Mouse (Mus musculus) embryo, embryonic 10 days (tissue): ENCODE measurements at regions not wholly inside any gene's neighbourhood (a gene's known extent, or its start where the extent isn't known, plus 50 kb on each side); places are given as distances from the start of the nearest gene placed in this dataset.
"Not testable (repeated sequence)": the region's sequence is repeated elsewhere in the genome, so short reads cannot be mapped to it uniquely, and the experiment has no call there.

Source experiments
- DNase-seq: peaks from one replicate; pipeline ENCODE4 v3.0.0-alpha.2; 2015; ENCODE audit warnings: low spot score

- no peak for DNase-seq
Observed at GRCm38 (mm10) chr4:55695246-55695645, 163.0 kb upstream of the Klf4 start.

- DNase-seq, result no peak
Observed at GRCm38 (mm10) chr4:55689479-55689878, 157.2 kb upstream of the Klf4 start.

DNA sequence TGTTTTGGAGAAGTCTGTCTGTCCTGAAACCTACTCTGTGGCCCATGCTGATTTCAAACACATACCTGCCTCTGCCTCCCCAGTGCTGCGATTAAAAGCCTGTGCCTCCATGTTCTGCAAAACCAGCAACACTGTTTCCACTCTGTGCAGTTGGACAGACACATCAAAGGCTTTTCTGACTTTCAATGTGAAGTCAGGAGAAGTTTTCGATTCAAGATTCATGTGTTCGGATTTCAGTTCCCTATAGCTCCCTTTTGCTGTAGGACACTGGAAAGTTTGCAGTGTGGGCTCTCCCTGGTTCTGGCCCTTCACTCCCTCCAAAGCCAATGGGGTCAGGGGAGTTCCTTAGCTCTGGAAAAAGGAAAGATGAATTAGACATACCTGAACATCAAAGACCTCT lies 154.5 kb upstream of the Klf4 start:
- DNase-seq, result no peak

- no peak for DNase-seq
Observed at GRCm38 (mm10) chr4:55672288-55672687, 140.0 kb upstream of the Klf4 start.

GRCm38 (mm10) chr4:55670258-55670657 lies 138.0 kb upstream of the Klf4 start:
- DNase-seq, result no peak

GRCm38 (mm10) chr4:55664822-55665221 lies 132.6 kb upstream of the Klf4 start:
- no peak for DNase-seq

DNA sequence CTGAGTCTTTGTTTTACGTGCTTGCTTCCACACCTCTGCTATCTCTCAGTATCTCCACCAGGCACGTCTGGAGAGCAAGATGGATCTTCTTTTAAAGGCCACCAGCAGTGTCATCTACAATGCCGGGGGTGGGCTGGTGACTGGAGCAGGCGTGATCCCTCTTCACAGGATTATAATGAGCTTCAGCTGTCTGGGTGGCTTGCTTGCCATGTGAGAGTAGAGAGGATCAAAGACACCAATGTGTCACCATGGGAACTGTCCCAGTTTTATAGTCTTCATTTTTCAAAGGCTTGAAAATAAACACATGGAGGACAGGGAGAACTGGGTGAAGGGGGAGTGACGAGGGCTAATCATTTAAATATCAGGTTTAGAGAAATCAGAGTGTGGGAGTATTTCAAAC lies 131.6 kb upstream of the Klf4 start:
- peak; percentile 25 for DNase-seq

- DNase-seq, result no peak
Observed at GRCm38 (mm10) chr4:55662041-55662440, 129.8 kb upstream of the Klf4 start.

- no peak for DNase-seq
Observed at GRCm38 (mm10) chr4:55658904-55659303, 126.6 kb upstream of the Klf4 start.

DNA sequence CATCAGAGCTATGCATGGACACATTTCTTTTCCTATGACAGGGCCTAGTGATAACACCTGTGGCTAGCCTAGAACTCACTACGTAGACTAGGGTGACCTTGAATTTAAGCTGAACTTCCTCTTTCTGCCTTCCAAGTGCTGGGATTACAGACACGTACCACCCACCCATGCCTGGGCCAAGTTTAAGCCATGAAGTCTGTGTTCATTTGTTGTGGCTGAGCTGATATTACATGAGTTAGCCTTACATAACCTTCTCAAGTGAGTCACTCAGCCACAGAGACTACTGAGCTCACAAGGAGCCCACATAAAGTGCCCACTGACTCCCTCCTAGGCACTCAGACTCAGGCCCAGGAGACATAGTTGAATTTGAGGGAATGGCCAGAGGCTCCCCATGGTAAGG lies 123.1 kb upstream of the Klf4 start:
- DNase-seq, result no peak

DNA sequence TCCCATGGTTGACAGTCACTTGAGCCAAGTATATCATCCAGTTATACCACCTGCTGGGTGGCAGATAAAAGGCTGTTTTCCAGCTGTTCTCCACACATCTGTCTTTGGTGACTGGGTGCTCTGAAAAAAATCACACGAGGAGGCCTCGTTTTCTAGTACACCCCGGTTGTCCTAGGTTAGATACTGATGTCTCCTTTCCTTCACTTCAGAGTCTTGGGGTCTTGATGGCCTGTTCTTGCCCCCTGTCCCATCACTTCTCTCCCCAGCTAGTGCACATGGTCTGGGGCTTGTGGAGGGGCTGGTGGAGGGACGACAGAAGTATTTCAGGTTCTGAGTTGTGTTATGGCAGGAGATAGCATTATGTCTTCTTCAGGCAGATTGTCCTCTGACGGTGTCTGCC lies 120.4 kb upstream of the Klf4 start:
- no peak for DNase-seq

GRCm38 (mm10) chr4:55651811-55652410 lies 119.6 kb upstream of the Klf4 start:
- DNase-seq, result peak; percentile 37

GRCm38 (mm10) chr4:55651051-55651763 lies 118.9 kb upstream of the Klf4 start:
- DNase-seq, result peak; percentile 85

- DNase-seq, result no peak
Observed at GRCm38 (mm10) chr4:55650186-55650585, 117.9 kb upstream of the Klf4 start.

GRCm38 (mm10) chr4:55648376-55648775 lies 116.1 kb upstream of the Klf4 start:
- DNase-seq, result no peak

DNA sequence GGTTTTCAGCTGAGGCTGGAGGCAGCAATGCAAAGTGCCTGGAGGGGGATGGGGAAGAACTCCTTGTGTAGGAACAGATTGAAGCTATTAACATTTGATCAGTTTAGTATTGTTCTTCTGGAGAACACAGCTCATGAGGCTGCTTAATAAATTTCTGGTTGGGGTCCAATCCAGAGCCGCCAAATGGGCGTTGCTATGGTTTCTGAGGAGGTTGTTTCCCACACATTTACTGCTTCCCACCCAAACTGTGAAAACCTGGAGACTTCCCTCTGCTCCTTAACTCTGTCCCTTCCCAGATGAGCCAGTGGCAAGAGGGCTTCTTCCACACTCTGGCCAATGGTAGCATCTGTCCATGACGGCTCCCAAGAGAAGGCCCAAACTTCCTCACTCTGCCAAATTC lies 113.2 kb upstream of the Klf4 start:
- no peak for DNase-seq

DNA sequence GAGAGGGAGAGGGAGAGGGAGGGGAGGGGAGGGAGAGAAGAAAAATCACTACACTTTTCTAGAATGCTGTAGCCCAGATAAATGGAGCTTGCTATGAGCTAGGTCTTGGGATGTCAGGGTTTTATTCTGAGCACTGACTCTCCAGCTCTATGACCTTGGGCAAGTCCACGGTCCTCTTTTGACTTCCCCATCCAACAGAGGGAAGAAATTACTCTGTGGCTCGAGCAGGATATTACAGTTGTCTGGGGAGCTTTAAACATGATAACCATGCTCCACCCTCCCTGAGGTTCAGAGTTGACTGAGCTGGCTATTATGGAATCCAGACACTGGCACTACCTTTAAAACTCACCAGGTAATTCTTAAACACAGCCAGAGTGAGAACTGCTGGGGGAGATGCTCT lies 112.6 kb upstream of the Klf4 start:
- DNase-seq, result no peak

- no peak for DNase-seq
Observed at GRCm38 (mm10) chr4:55634946-55635511, 102.8 kb upstream of the Klf4 start.

DNA sequence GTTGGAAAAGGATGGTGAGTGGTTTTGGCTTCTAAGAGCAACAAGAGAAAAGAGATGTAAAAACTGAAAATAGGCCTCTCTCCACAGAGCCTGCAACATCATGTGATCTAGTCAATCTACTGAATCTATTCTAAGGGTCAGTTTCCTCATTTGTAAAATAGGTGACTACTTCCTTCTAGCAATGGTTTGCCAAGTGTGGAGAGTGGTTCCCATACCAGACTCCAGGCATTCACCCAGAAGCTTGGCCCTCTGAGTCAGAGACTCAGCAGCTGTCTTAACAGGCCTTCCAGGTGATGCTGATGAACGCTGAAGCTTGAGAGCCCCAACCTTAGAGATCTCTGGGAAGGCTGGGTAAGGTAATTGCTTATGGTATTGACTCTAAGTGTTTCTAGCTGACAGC lies 98.9 kb upstream of the Klf4 start:
- no peak for DNase-seq

DNA sequence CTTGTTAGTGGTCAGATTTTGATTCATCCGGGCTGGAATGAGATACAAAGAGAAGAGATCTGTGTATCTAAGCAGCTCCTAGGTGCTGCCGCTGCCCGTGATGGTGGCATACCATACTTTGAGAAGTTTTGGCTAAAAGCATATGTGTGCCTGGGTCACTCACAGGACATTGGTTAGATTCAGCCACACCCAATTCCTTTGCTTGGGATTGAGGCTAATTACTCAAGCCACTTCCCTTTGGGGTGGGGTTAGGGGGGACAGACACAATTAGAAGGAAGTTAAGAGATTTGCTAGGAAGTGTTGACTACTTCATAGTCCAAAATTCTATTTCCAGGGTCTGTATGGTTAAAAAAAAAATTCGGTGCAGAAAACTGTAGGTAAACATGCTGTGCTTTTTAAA lies 97.9 kb upstream of the Klf4 start:
- not testable (repeated sequence) for DNase-seq

DNA sequence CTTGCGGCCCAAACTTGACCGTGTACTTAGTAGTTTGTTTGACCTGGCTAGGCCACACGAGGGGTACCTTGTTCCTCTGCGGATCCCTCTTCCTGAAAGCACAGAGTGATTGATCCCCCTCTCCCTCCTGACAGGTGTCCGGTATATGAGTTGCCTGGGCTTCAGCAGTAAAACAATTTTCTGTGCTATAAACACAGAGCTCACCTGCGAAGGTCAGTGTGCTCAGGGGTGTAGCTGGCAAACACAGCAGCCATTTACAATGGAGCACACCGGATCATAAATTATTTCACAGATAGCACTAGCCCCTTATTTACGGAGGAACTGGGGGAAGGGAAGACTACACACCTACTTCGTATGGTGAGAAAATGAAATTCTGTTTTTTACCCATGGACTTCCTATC lies 92.5 kb upstream of the Klf4 start:
- DNase-seq, result no peak

DNA sequence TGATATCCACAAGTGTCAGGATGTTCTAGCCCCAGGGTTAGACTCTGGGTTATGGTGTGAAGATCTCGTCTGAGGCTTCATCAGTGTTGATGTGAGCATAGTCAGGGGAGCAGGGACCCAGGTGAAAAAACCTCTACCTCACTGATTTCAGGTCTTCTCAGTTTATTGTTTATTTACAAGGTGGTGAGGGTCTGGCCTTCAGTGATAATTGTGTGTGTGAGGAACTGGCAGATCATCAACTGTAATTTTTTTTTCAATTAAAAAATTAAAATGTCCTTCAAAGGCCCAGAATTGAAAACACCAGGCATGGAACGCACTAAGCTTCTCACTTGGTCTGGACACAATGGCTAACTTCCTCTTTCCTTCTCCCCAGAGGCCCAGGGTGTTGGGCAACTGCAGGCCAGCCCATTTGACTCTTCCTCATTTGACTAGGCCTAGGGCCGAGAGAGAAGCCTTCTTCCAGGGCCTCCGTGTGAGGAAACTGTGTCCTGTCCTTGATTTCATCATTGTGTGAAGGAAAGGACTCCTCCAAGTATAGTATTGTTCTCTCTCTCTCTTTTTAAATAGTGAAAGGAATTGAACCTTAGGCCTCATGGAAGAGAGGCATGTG lies 91.0 kb upstream of the Klf4 start:
- DNase-seq, result no peak

- DNase-seq, result no peak
Observed at GRCm38 (mm10) chr4:55622651-55623050, 90.4 kb upstream of the Klf4 start.
